Comparison of ENCODE assay signal across 26 mouse cellular contexts in the genomic region with DNA sequence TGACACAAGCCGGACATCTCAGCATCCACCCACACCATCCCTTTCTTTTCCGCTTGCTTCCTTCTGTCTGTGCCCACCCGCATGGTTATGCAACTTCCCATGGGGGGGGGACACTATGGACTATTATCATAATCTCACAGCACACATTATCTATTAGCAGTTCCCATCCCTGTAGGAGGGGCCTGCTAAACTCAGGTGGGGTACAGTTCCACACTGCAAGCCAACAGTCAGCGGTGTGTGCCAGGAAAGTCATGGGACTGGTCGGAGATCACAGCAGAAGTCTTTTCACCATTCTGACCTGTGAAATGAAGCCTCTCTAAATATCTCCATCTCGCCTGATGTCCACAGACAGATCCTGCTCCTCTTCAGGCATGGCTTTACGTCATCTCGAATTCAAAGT.
DNase-seq lines count a peak whose midpoint lies in the region; ATAC-seq and TF ChIP-seq lines count a peak whose summit lies in the region.
"Had no signal": no experiment of that assay in that cellular context is flagged by ENCODE, and none has a peak within 500 bp of the region (broad histone marks: within the 10 kb centered on the region; RNA-seq: fewer than 3 reads in every experiment).

No protein-coding gene starts in this region.

- no peak overlapping the region for H3K4me3 ChIP-seq in hindbrain, embryonic 11.5 days (ENCODE audit: low read depth, low read length)
- H3K4me3 ChIP-seq in hindbrain, embryonic 10.5 days = no peak overlapping the region
- no peak overlapping the region for H3K4me3 ChIP-seq in midbrain, embryonic 15.5 days
- no peak overlapping the region for H3K4me3 ChIP-seq in midbrain, embryonic 10.5 days
- H3K4me3 ChIP-seq in hindbrain, postnatal 0 days (ENCODE audit: low read length) = no peak overlapping the region
- H3K4me3 ChIP-seq: embryonic facial prominence, embryonic 10.5 days; embryonic facial prominence, embryonic 13.5 days; erythroblast, embryonic 14.5 days; forebrain, embryonic 13.5 days; heart, adult 2 months; heart, embryonic 10.5 days; heart, embryonic 13.5 days had no signal

- no peak overlapping the region for H3K9ac ChIP-seq in hindbrain, embryonic 11.5 days (ENCODE audit: low read depth, low read length)
- no peak overlapping the region for H3K9ac ChIP-seq in midbrain, embryonic 15.5 days
- no peak overlapping the region for H3K9ac ChIP-seq in hindbrain, postnatal 0 days (replicated peaks; ENCODE audit: low read length)
- H3K9ac ChIP-seq: embryonic facial prominence, embryonic 13.5 days; forebrain, embryonic 13.5 days; heart, embryonic 13.5 days had no signal

- 0 out of 2 replicates have a peak, but pooled peaks have one; percentile 14 for ATAC-seq in hindbrain, embryonic 11.5 days (ENCODE audit: low FRiP score)
- 0 out of 2 replicates have a peak, but pooled peaks have one; percentile 50 for ATAC-seq in midbrain, embryonic 15.5 days (replicated peaks)
- ATAC-seq in hindbrain, postnatal 0 days = peak; percentile 62; the same call in 1 of the 2 replicates
- ATAC-seq: CD4-positive, CD25-positive, alpha-beta regulatory T cell, adult 4 months; forebrain, embryonic 13.5 days had no signal

- DNase-seq in hindbrain, embryonic 11.5 days (ENCODE audit: low spot score) = no peak
- no peak for DNase-seq in hindbrain, embryonic 10.5 days (ENCODE audit: low spot score)
- DNase-seq in left cerebral cortex, postnatal 4 days = peak; percentile 15
- DNase-seq in left cerebral cortex, postnatal 10 days (ENCODE audit: extremely low spot score in 1 of 2, low spot score in 2 of 2) = no peak
- DNase-seq in midbrain, embryonic 10.5 days (ENCODE audit: low spot score) = no peak
- no peak for DNase-seq in hindbrain, postnatal 0 days (ENCODE audit: low spot score)
- no peak for DNase-seq in adrenal gland, postnatal 10 days
- DNase-seq: adrenal gland, adult 2 months; adrenal gland, postnatal 25 days; cerebellum, adult 11-12 months; cerebellum, adult 8-10 months; cerebellum, postnatal 36 days; embryo, embryonic 11 days; gastrocnemius, postnatal 10 days; gastrocnemius, postnatal 36 days; heart, adult 2 months; heart, postnatal 14 days; heart, postnatal 4 days had no signal

- H3K36me3 ChIP-seq in hindbrain, embryonic 11.5 days (ENCODE audit: control insufficient read depth, insufficient read depth, low read length) = no peaks in the 10 kb centered on the region
- no peaks in the 10 kb centered on the region for H3K36me3 ChIP-seq in hindbrain, embryonic 10.5 days
- H3K36me3 ChIP-seq in midbrain, embryonic 15.5 days (replicated peaks) = no peaks in the 10 kb centered on the region
- H3K36me3 ChIP-seq in midbrain, embryonic 10.5 days = no peaks in the 10 kb centered on the region
- no peaks in the 10 kb centered on the region for H3K36me3 ChIP-seq in hindbrain, postnatal 0 days (ENCODE audit: insufficient read depth, low read length)
- H3K36me3 ChIP-seq: embryonic facial prominence, embryonic 10.5 days; embryonic facial prominence, embryonic 13.5 days; heart, embryonic 10.5 days; heart, embryonic 13.5 days had no signal

- H3K27me3 ChIP-seq in hindbrain, embryonic 11.5 days (ENCODE audit: control insufficient read depth, insufficient read depth, low read length) = no peaks in the 10 kb centered on the region
- no peaks in the 10 kb centered on the region for H3K27me3 ChIP-seq in hindbrain, embryonic 10.5 days (ENCODE audit: insufficient read depth, poor library complexity, severe bottlenecking)
- no peaks in the 10 kb centered on the region for H3K27me3 ChIP-seq in midbrain, embryonic 15.5 days (replicated peaks)
- H3K27me3 ChIP-seq in midbrain, embryonic 10.5 days (ENCODE audit: low read depth, poor library complexity, severe bottlenecking) = no peaks in the 10 kb centered on the region
- no peaks in the 10 kb centered on the region for H3K27me3 ChIP-seq in hindbrain, postnatal 0 days (ENCODE audit: insufficient read depth, low read length)
- H3K27me3 ChIP-seq: embryonic facial prominence, embryonic 13.5 days; forebrain, embryonic 13.5 days; heart, embryonic 13.5 days had no signal

- 90% methylated on average over 8 of the region's 8 CpGs for WGBS in hindbrain, embryonic 11.5 days
- WGBS in hindbrain, embryonic 10.5 days = 93% methylated on average over 8 of the region's 8 CpGs
- WGBS in midbrain, embryonic 15.5 days = 82% methylated on average over 8 of the region's 8 CpGs
- WGBS in midbrain, embryonic 10.5 days = 92% methylated on average over 8 of the region's 8 CpGs
- WGBS in hindbrain, postnatal 0 days = 81% methylated on average over 8 of the region's 8 CpGs

- TF ChIP-seq CTCF in hindbrain, postnatal 0 days (IDR thresholded peaks at IDR 0.05; ENCODE audit: low read depth) = no peak

- H3K27ac ChIP-seq in hindbrain, embryonic 11.5 days (ENCODE audit: low read depth, low read length) = no peak overlapping the region
- H3K27ac ChIP-seq in hindbrain, embryonic 10.5 days = no peak overlapping the region
- no peak overlapping the region for H3K27ac ChIP-seq in midbrain, embryonic 15.5 days
- H3K27ac ChIP-seq in midbrain, embryonic 10.5 days (replicated peaks) = no peak overlapping the region
- no peak overlapping the region for H3K27ac ChIP-seq in hindbrain, postnatal 0 days
- H3K27ac ChIP-seq: embryonic facial prominence, embryonic 10.5 days; embryonic facial prominence, embryonic 13.5 days; forebrain, embryonic 13.5 days; heart, adult 2 months; heart, embryonic 10.5 days; heart, embryonic 13.5 days had no signal

- H3K4me1 ChIP-seq in hindbrain, embryonic 11.5 days (replicated peaks; ENCODE audit: control insufficient read depth, insufficient read depth, low read length) = no peaks in the 10 kb centered on the region
- H3K4me1 ChIP-seq in hindbrain, embryonic 10.5 days (replicated peaks) = peaks cover 6% of the 10 kb centered on the region
- no peaks in the 10 kb centered on the region for H3K4me1 ChIP-seq in midbrain, embryonic 15.5 days
- H3K4me1 ChIP-seq in midbrain, embryonic 10.5 days = peaks cover 17% of the 10 kb centered on the region
- H3K4me1 ChIP-seq in hindbrain, postnatal 0 days (ENCODE audit: insufficient read depth, low read length) = no peaks in the 10 kb centered on the region
- H3K4me1 ChIP-seq: forebrain, embryonic 13.5 days; heart, embryonic 10.5 days; heart, embryonic 13.5 days had no signal

- intact Hi-C loops in left cerebral cortex, postnatal 4 days (cut with DNase I) = no loop called here
- intact Hi-C loops in left cerebral cortex, postnatal 10 days (cut with DNase I) = no loop called here

- H3K9me3 ChIP-seq in hindbrain, embryonic 11.5 days (ENCODE audit: control insufficient read depth, low read length) = no peaks in the 10 kb centered on the region
- H3K9me3 ChIP-seq in hindbrain, embryonic 10.5 days = no peaks in the 10 kb centered on the region
- H3K9me3 ChIP-seq in midbrain, embryonic 15.5 days = no peaks in the 10 kb centered on the region
- H3K9me3 ChIP-seq in midbrain, embryonic 10.5 days (replicated peaks) = no peaks in the 10 kb centered on the region
- H3K9me3 ChIP-seq in hindbrain, postnatal 0 days (ENCODE audit: low read length) = no peaks in the 10 kb centered on the region
- H3K9me3 ChIP-seq: embryonic facial prominence, embryonic 10.5 days; embryonic facial prominence, embryonic 13.5 days; forebrain, embryonic 13.5 days; heart, embryonic 10.5 days; heart, embryonic 13.5 days had no signal

- H3K4me2 ChIP-seq in hindbrain, embryonic 11.5 days (replicated peaks; ENCODE audit: low read depth, low read length) = no peak overlapping the region
- no peak overlapping the region for H3K4me2 ChIP-seq in midbrain, embryonic 15.5 days
- H3K4me2 ChIP-seq in hindbrain, postnatal 0 days (ENCODE audit: low read depth, low read length) = no peak overlapping the region
- H3K4me2 ChIP-seq: embryonic facial prominence, embryonic 13.5 days; forebrain, embryonic 13.5 days; heart, embryonic 13.5 days had no signal
